Mouse (Mus musculus) MEL (cell line): ENCODE data around the gene Psmd5. TPM values are rescaled to one million over a fixed set of nuclear protein-coding genes. Genes with fewer than 3 reads are reported as not detected.
"Not testable (repeated sequence)": the region's sequence is repeated elsewhere in the genome, so short reads cannot be mapped to it uniquely, and the experiment has no call there.

Experiments used
- DNase-seq: peaks from one replicate; pipeline ENCODE4 v3.0.0; 2011; ENCODE audit warnings: low read depth, low spot score
- H3K27ac ChIP-seq: 2 replicates; pipeline ENCODE4 v1.5.1; 2012; ENCODE audit warnings: low read depth, mild to moderate bottlenecking, control low read depth, low read length, moderate library complexity; ENCODE audit not compliant: control insufficient read depth
- H3K27me3 ChIP-seq, 2 experiments: fragments of 150-350 bp in 1 of 2; sonication (generic) in 1 of 2; 2 replicates each; pipeline ENCODE4 v1.6.1; 2012; ENCODE audit warnings: low read length in 2 of 2, mild to moderate bottlenecking in 2 of 2, improper control_type of control experiment in 1 of 2, moderate library complexity in 1 of 2; ENCODE audit not compliant: insufficient read depth in 2 of 2, control insufficient read depth in 1 of 2
- H3K36me3 ChIP-seq, 2 experiments: 2 replicates each; pipeline ENCODE4 v1.6.1; 2012 to 2014; ENCODE audit warnings: low read length in 2 of 2, improper control_type of control experiment in 1 of 2, inconsistent platforms in 1 of 2, mild to moderate bottlenecking in 1 of 2; ENCODE audit not compliant: insufficient read depth in 2 of 2, control insufficient read depth in 1 of 2
- H3K4me1 ChIP-seq, 2 experiments: fragments of 150-350 bp in 1 of 2; sonication (generic) in 1 of 2; 2 replicates each; pipeline ENCODE4 v1.6.1; 2012; ENCODE audit warnings: low read length in 2 of 2, improper control_type of control experiment in 1 of 2, mild to moderate bottlenecking in 1 of 2; ENCODE audit not compliant: insufficient read depth in 2 of 2, control insufficient read depth in 1 of 2
- H3K4me3 ChIP-seq, 2 experiments: fragments of 150-350 bp in 1 of 2; sonication (generic) in 1 of 2; 2 replicates each; pipeline ENCODE4 v1.5.1; 2012; ENCODE audit warnings: low read depth in 2 of 2, low read length in 2 of 2, mild to moderate bottlenecking in 2 of 2, moderate library complexity in 2 of 2, control low read depth in 1 of 2, improper control_type of control experiment in 1 of 2; ENCODE audit not compliant: control insufficient read depth in 1 of 2, insufficient read depth in 1 of 2
- H3K79me2 ChIP-seq: 2 replicates; pipeline ENCODE4 v1.6.1; 2012; ENCODE audit warnings: mild to moderate bottlenecking, low read length, moderate library complexity; ENCODE audit not compliant: control insufficient read depth, poor library complexity, insufficient read depth
- H3K9ac ChIP-seq: 2 replicates; pipeline ENCODE4 v1.6.1; 2012; ENCODE audit warnings: low read depth, mild to moderate bottlenecking, control low read depth, low read length, moderate library complexity; ENCODE audit not compliant: control insufficient read depth, poor library complexity, severe bottlenecking
- H3K9me3 ChIP-seq: fragments of 150-350 bp; sonication (generic); replicated peaks from 2 replicates; pipeline ENCODE4 v1.6.1; 2012; ENCODE audit warnings: mild to moderate bottlenecking, low read length, improper control_type of control experiment, moderate library complexity; ENCODE audit not compliant: insufficient read depth
- CTCF ChIP-seq, 3 experiments: IDR thresholded peaks in 2 of 3; conservative IDR thresholded peaks in 1 of 3; 2 replicates each; pipeline ENCODE4 v1.5.1; 2011 to 2012; ENCODE audit warnings: low read length in 3 of 3, low read depth in 2 of 3, mild to moderate bottlenecking in 2 of 3, improper control_type of control experiment in 1 of 3, inconsistent platforms in 1 of 3, mixed read lengths in 1 of 3, moderate library complexity in 1 of 3; ENCODE audit not compliant: control insufficient read depth in 1 of 3, insufficient read depth in 1 of 3, poor library complexity in 1 of 3, severe bottlenecking in 1 of 3
- EP300 ChIP-seq, 2 experiments: IDR thresholded peaks; 2 replicates each; pipeline ENCODE4 v1.6.1; 2011; ENCODE audit warnings: improper control_type of control experiment in 2 of 2, low read length in 2 of 2, low read depth in 1 of 2, mild to moderate bottlenecking in 1 of 2
- ETS1 ChIP-seq: IDR thresholded peaks from 2 replicates; pipeline ENCODE4 v1.6.1; 2012; ENCODE audit warnings: low read depth, mild to moderate bottlenecking, inconsistent platforms, low read length, improper control_type of control experiment, moderate library complexity
- GATA1 ChIP-seq: IDR thresholded peaks from 2 replicates; pipeline ENCODE4 v1.6.1; 2011; ENCODE audit warnings: low read depth, low read length, improper control_type of control experiment
- HCFC1 ChIP-seq: IDR thresholded peaks from 2 replicates; pipeline ENCODE4 v1.6.1; 2012; ENCODE audit warnings: low read depth, mild to moderate bottlenecking, inconsistent platforms, low read length, improper control_type of control experiment, moderate library complexity
- KAT2A ChIP-seq: conservative IDR thresholded peaks from 2 replicates; pipeline ENCODE4 v1.6.1; 2012; ENCODE audit warnings: low read depth, low read length, improper control_type of control experiment, inconsistent platforms
- MXI1 ChIP-seq: IDR thresholded peaks from 2 replicates; pipeline ENCODE4 v1.6.1; 2011; ENCODE audit warnings: mild to moderate bottlenecking, low read depth, low read length, improper control_type of control experiment
- MYB ChIP-seq: IDR thresholded peaks from 2 replicates; pipeline ENCODE4 v1.6.1; 2011; ENCODE audit warnings: mild to moderate bottlenecking, low read depth, low read length, improper control_type of control experiment
- POLR2A ChIP-seq, 2 experiments: IDR thresholded peaks; 2 replicates each; pipeline ENCODE4 v1.6.1; 2011 to 2012; ENCODE audit warnings: low read length in 2 of 2, mild to moderate bottlenecking in 2 of 2, control low read depth in 1 of 2, improper control_type of control experiment in 1 of 2, low read depth in 1 of 2, moderate library complexity in 1 of 2; ENCODE audit not compliant: control insufficient read depth in 1 of 2, insufficient read depth in 1 of 2, poor library complexity in 1 of 2
- POLR2AphosphoS2 ChIP-seq: IDR thresholded peaks from 2 replicates; pipeline ENCODE4 v1.6.1; 2011; ENCODE audit warnings: low read length, improper control_type of control experiment
- POLR2AphosphoS5 ChIP-seq: IDR thresholded peaks from 2 replicates; pipeline ENCODE4 v1.6.1; 2012; ENCODE audit warnings: low read depth, borderline replicate concordance, mild to moderate bottlenecking, inconsistent platforms, low read length, moderate library complexity, mixed read lengths
- RCOR1 ChIP-seq: IDR thresholded peaks from 2 replicates; pipeline ENCODE4 v1.6.1; 2012; ENCODE audit warnings: low read depth, mild to moderate bottlenecking, inconsistent platforms, low read length, improper control_type of control experiment
- TCF12 ChIP-seq: IDR thresholded peaks from 2 replicates; pipeline ENCODE4 v1.6.1; 2014; ENCODE audit warnings: low read depth, mild to moderate bottlenecking, inconsistent platforms, low read length, improper control_type of control experiment, moderate library complexity
- USF2 ChIP-seq, 2 experiments: IDR thresholded peaks; 2 replicates each; pipeline ENCODE4 v1.6.1; 2011 to 2012; ENCODE audit warnings: improper control_type of control experiment in 2 of 2, low read length in 2 of 2, borderline replicate concordance in 1 of 2, inconsistent platforms in 1 of 2, low read depth in 1 of 2, mild to moderate bottlenecking in 1 of 2; ENCODE audit not compliant: insufficient read depth in 1 of 2
- ZKSCAN1 ChIP-seq: IDR thresholded peaks from 2 replicates; pipeline ENCODE4 v1.6.1; 2012; ENCODE audit warnings: low read depth, mild to moderate bottlenecking, inconsistent platforms, low read length, improper control_type of control experiment, moderate library complexity
- polyA plus RNA-seq, 2 experiments: library from polyadenylated mRNA; stranded (reverse) in 1 of 2; unstranded in 1 of 2; fragments of >175 nt in 1 of 2; fragments of >200 nt in 1 of 2; gene quantifications; 2 replicates each; pipeline versions ENCODE4 v1.2.1 to v1.2.4; 2012; ENCODE audit warnings: low replicate concordance in 2 of 2, low read depth in 1 of 2; ENCODE audit not compliant: insufficient read length in 2 of 2, insufficient read depth in 1 of 2, missing spikeins in 1 of 2
- total RNA-seq: library from RNA; depleted of rRNA; stranded (reverse); fragments of 300-350 nt; gene quantifications from 2 replicates; pipeline ENCODE4 v1.2.3, GENCODE M21; 2012

Gene Psmd5
- total and polyA plus RNA-seq, 3 experiments = 48.1 to 70.3 TPM; not detected in 1

GRCm38 (mm10) chr2:34832766-34833457, 41.9 kb downstream of the Psmd5 start, which contains the start of gene Gm34653:
TSS of gene Gm34653 (plus strand) at chr2:34833007.
- not testable (repeated sequence) for H3K27me3 ChIP-seq, H3K79me2 ChIP-seq, H3K36me3 ChIP-seq, H3K9me3 ChIP-seq, H3K4me1 ChIP-seq
- H3K4me3 ChIP-seq = peak within 1 kb of the TSS; percentile 87 to 96
- DNase-seq = peak; percentile 69
- peak; percentile 28; the same call in 1 of the 2 replicates for TF ChIP-seq GATA1
- 0 out of 2 replicates have a peak, but pooled peaks have one; percentile 24 for TF ChIP-seq ETS1
- H3K27ac ChIP-seq = peak within 1 kb of the TSS; percentile 89
- H3K9ac ChIP-seq = peak within 1 kb of the TSS; percentile 86

GRCm38 (mm10) chr2:34830066-34830465, 44.7 kb downstream of the Psmd5 start:
- not testable (repeated sequence) for H3K9me3 ChIP-seq, H3K27ac ChIP-seq, H3K4me3 ChIP-seq, H3K9ac ChIP-seq, H3K27me3 ChIP-seq, DNase-seq, H3K36me3 ChIP-seq, H3K4me1 ChIP-seq
- H3K79me2 ChIP-seq = peaks cover 16% of the 10 kb centered on the region

- no peak overlapping the region for H3K4me3 ChIP-seq
- no peaks in the 10 kb centered on the region for H3K9me3 ChIP-seq
- peaks cover 6 to 10% of the 10 kb centered on the region in 2 experiments; a peak in 3 of 4 replicates for H3K4me1 ChIP-seq
- H3K79me2 ChIP-seq = peaks cover 27% of the 10 kb centered on the region
- TF ChIP-seq GATA1 (no peak), ETS1 (no peak)
- no peaks in the 10 kb centered on the region for H3K27me3 ChIP-seq
- H3K9ac ChIP-seq = no peak overlapping the region
- peaks cover 0 to 20% of the 10 kb centered on the region in 2 experiments; a peak in 3 of 4 replicates for H3K36me3 ChIP-seq
- no peak for DNase-seq
- H3K27ac ChIP-seq = no peak overlapping the region
Observed at GRCm38 (mm10) chr2:34828026-34828425, 46.7 kb downstream of the Psmd5 start.

- Histone ChIP-seq H3K36me3 (peaks cover 0 to 22% of the 10 kb centered on the region in 2 experiments; a peak in 3 of 4 replicates), H3K27me3 (no peaks in the 10 kb centered on the region), H3K9ac (no peak overlapping the region), H3K4me1 (peaks cover 6 to 12% of the 10 kb centered on the region in 2 experiments; a peak in 3 of 4 replicates), H3K4me3 (no peak overlapping the region), H3K9me3 (no peaks in the 10 kb centered on the region), H3K27ac (no peak overlapping the region), H3K79me2 (peaks cover 27% of the 10 kb centered on the region)
- DNase-seq = no peak
- TF ChIP-seq KAT2A (no peak), POLR2AphosphoS2 (no peak), ZKSCAN1 (no peak), POLR2AphosphoS5 (no peak), POLR2A (IDR thresholded peaks at IDR 0.05; ENCODE audit: control insufficient read depth in 1 of 2, insufficient read depth in 1 of 2, low read depth in 1 of 2, low read length in 2 of 2, poor library complexity in 1 of 2) (no peak), RCOR1 (no peak), MXI1 (no peak), TCF12 (no peak), EP300 (IDR thresholded peaks at IDR 0.05; ENCODE audit: low read depth in 1 of 2, low read length in 2 of 2) (no peak), USF2 (IDR thresholded peaks at IDR 0.05; ENCODE audit: borderline replicate concordance in 1 of 2, insufficient read depth in 1 of 2, low read depth in 1 of 2, low read length in 2 of 2) (no peak), MYB (no peak), HCFC1 (no peak), CTCF (IDR thresholded peaks at IDR 0.05 in 2 of 3, conservative IDR thresholded peaks at IDR 0.05 in 1 of 3; ENCODE audit: control insufficient read depth in 1 of 3, insufficient read depth in 1 of 3, low read depth in 2 of 3, low read length in 3 of 3, poor library complexity in 1 of 3, severe bottlenecking in 1 of 3) (no peak)
Observed at GRCm38 (mm10) chr2:34827591-34827990, 47.2 kb downstream of the Psmd5 start.
